Mouse (Mus musculus) CH12.LX (cell line): Measurements from ENCODE around the gene Pom121l2. TPM values are rescaled to one million over a fixed set of nuclear protein-coding genes. Genes with fewer than 3 reads are reported as not detected.
A peak's percentile ranks its signal among the peaks of the same experiment; 100 is the strongest.

Source experiments
- DNase-seq: peaks from one replicate; pipeline ENCODE4 v3.0.0-alpha.2; 2013; ENCODE audit errors: extremely low read depth
- H3K27ac ChIP-seq: 2 replicates; pipeline ENCODE4 v1.5.1; 2012; ENCODE audit warnings: low read depth, mild to moderate bottlenecking, control low read depth, moderate library complexity; ENCODE audit not compliant: insufficient read depth
- H3K27me3 ChIP-seq: replicated peaks from 2 replicates; pipeline ENCODE3; 2012; ENCODE audit warnings: inconsistent platforms
- H3K36me3 ChIP-seq, 2 experiments: replicated peaks in 1 of 2; 2 replicates each; pipeline versions ENCODE3 to v1.6.1; 2012; ENCODE audit warnings: inconsistent platforms in 1 of 2, low read length in 1 of 2, mild to moderate bottlenecking in 1 of 2, mixed read lengths in 1 of 2, moderate library complexity in 1 of 2; ENCODE audit not compliant: control insufficient read depth in 1 of 2, insufficient read depth in 1 of 2
- H3K4me1 ChIP-seq, 2 experiments: 2 replicates each; pipeline ENCODE4 v1.6.1; 2012; ENCODE audit warnings: inconsistent platforms in 1 of 2, moderate library complexity in 1 of 2; ENCODE audit not compliant: insufficient read depth in 2 of 2, control insufficient read depth in 1 of 2
- H3K4me2 ChIP-seq: 2 replicates; pipeline ENCODE4 v1.6.1; 2012; ENCODE audit warnings: low read depth, mild to moderate bottlenecking, control low read depth; ENCODE audit not compliant: poor library complexity, insufficient read depth, severe bottlenecking
- H3K4me3 ChIP-seq, 3 experiments: fragments of 150-350 bp in 1 of 3; sonication (generic) in 1 of 3; replicated peaks in 1 of 3; 2 replicates each; pipeline versions ENCODE3 to v1.5.1; 2011 to 2012; ENCODE audit warnings: low read depth in 2 of 3, low read length in 2 of 3, mild to moderate bottlenecking in 2 of 3, moderate library complexity in 2 of 3, control low read depth in 1 of 3, improper control_type of control experiment in 1 of 3, inconsistent platforms in 1 of 3, mixed read lengths in 1 of 3; ENCODE audit not compliant: poor library complexity in 1 of 3
- H3K79me2 ChIP-seq: replicated peaks from 2 replicates; pipeline ENCODE4 v1.6.1; 2012; ENCODE audit warnings: mild to moderate bottlenecking, moderate library complexity; ENCODE audit not compliant: control insufficient read depth, poor library complexity, insufficient read depth, severe bottlenecking; ENCODE audit errors: extremely low read depth
- H3K9ac ChIP-seq: 2 replicates; pipeline ENCODE4 v1.6.1; 2012; ENCODE audit warnings: low read depth, mild to moderate bottlenecking, control low read depth, moderate library complexity; ENCODE audit not compliant: insufficient read depth
- H3K9me3 ChIP-seq: replicated peaks from 2 replicates; pipeline ENCODE3; 2012; ENCODE audit warnings: low read length, inconsistent platforms, mixed read lengths
- BHLHE40 ChIP-seq: IDR thresholded peaks from 2 replicates; pipeline ENCODE4 v1.6.1; 2011; ENCODE audit warnings: mild to moderate bottlenecking, low read depth, low read length, improper control_type of control experiment
- CHD1 ChIP-seq: IDR thresholded peaks from 2 replicates; pipeline ENCODE4 v1.6.1; 2012; ENCODE audit warnings: low read depth, low read length, improper control_type of control experiment, inconsistent platforms
- CHD2 ChIP-seq: IDR thresholded peaks from 2 replicates; pipeline ENCODE4 v1.6.1; 2011; ENCODE audit warnings: low read length, improper control_type of control experiment
- CTCF ChIP-seq, 2 experiments: IDR thresholded peaks in 1 of 2; conservative IDR thresholded peaks in 1 of 2; 2 replicates each; pipeline ENCODE4 v1.5.1; 2011 to 2012; ENCODE audit warnings: low read depth in 2 of 2, low read length in 2 of 2, improper control_type of control experiment in 1 of 2, inconsistent platforms in 1 of 2, mild to moderate bottlenecking in 1 of 2, moderate library complexity in 1 of 2
- E2F4 ChIP-seq: IDR thresholded peaks from 2 replicates; pipeline ENCODE4 v1.6.1; 2011; ENCODE audit warnings: low read depth, low read length, improper control_type of control experiment; ENCODE audit not compliant: insufficient replicate concordance
- ELF1 ChIP-seq: IDR thresholded peaks from 2 replicates; pipeline ENCODE4 v1.6.1; 2014; ENCODE audit warnings: low read depth, mild to moderate bottlenecking, inconsistent platforms, low read length, improper control_type of control experiment
- EP300 ChIP-seq: IDR thresholded peaks from 2 replicates; pipeline ENCODE4 v1.6.1; 2011; ENCODE audit warnings: low read length, improper control_type of control experiment
- ETS1 ChIP-seq: conservative IDR thresholded peaks from 2 replicates; pipeline ENCODE4 v1.6.1; 2012; ENCODE audit warnings: low read depth, mild to moderate bottlenecking, inconsistent platforms, low read length, improper control_type of control experiment, moderate library complexity
- GABPA ChIP-seq: IDR thresholded peaks from 2 replicates; pipeline ENCODE4 v1.6.1; 2012; ENCODE audit warnings: low read depth, low read length, improper control_type of control experiment, inconsistent platforms; ENCODE audit not compliant: insufficient replicate concordance
- HCFC1 ChIP-seq: IDR thresholded peaks from 2 replicates; pipeline ENCODE4 v1.6.1; 2012; ENCODE audit warnings: low read depth, mild to moderate bottlenecking, inconsistent platforms, low read length, improper control_type of control experiment
- IRF4 ChIP-seq: IDR thresholded peaks from 2 replicates; pipeline ENCODE4 v1.6.1; 2014; ENCODE audit warnings: low read depth, mild to moderate bottlenecking, inconsistent platforms, low read length, improper control_type of control experiment
- JUN ChIP-seq: IDR thresholded peaks from 2 replicates; pipeline ENCODE4 v1.6.1; 2011; ENCODE audit warnings: low read depth, mild to moderate bottlenecking, low read length, improper control_type of control experiment, moderate library complexity; ENCODE audit not compliant: insufficient read depth
- JUND ChIP-seq: conservative IDR thresholded peaks from 2 replicates; pipeline ENCODE4 v1.6.1; 2011; ENCODE audit warnings: low read depth, low read length, improper control_type of control experiment
- KAT2A ChIP-seq: IDR thresholded peaks from 2 replicates; pipeline ENCODE4 v1.6.1; 2012; ENCODE audit warnings: low read length, improper control_type of control experiment, inconsistent platforms; ENCODE audit not compliant: insufficient replicate concordance
- MAFK ChIP-seq: IDR thresholded peaks from 2 replicates; pipeline ENCODE4 v1.6.1; 2011; ENCODE audit warnings: low read length, improper control_type of control experiment; ENCODE audit not compliant: insufficient replicate concordance
- MAX ChIP-seq: IDR thresholded peaks from 2 replicates; pipeline ENCODE4 v1.6.1; 2011; ENCODE audit warnings: low read length, improper control_type of control experiment
- MAZ ChIP-seq: IDR thresholded peaks from 2 replicates; pipeline ENCODE4 v1.6.1; 2012; ENCODE audit warnings: low read depth, mild to moderate bottlenecking, inconsistent platforms, low read length, improper control_type of control experiment, moderate library complexity
- MEF2A ChIP-seq: IDR thresholded peaks from 2 replicates; pipeline ENCODE4 v1.6.1; 2014; ENCODE audit warnings: low read depth, mild to moderate bottlenecking, inconsistent platforms, low read length, improper control_type of control experiment, borderline replicate concordance
- MXI1 ChIP-seq: IDR thresholded peaks from 2 replicates; pipeline ENCODE4 v1.6.1; 2011; ENCODE audit warnings: mild to moderate bottlenecking, low read depth, low read length, improper control_type of control experiment
- MYC ChIP-seq: IDR thresholded peaks from 2 replicates; pipeline ENCODE4 v1.6.1; 2011; ENCODE audit warnings: low read depth, mild to moderate bottlenecking, improper control_type of control experiment, low read length
- NELFE ChIP-seq: IDR thresholded peaks from 2 replicates; pipeline ENCODE4 v1.6.1; 2011; ENCODE audit warnings: low read depth, low read length, improper control_type of control experiment
- NRF1 ChIP-seq: IDR thresholded peaks from 2 replicates; pipeline ENCODE4 v1.6.1; 2014; ENCODE audit warnings: low read depth, mild to moderate bottlenecking, inconsistent platforms, low read length, improper control_type of control experiment, moderate library complexity
- PAX5 ChIP-seq: IDR thresholded peaks from 2 replicates; pipeline ENCODE4 v1.6.1; 2012; ENCODE audit warnings: low read length, inconsistent platforms, mixed read lengths
- POLR2A ChIP-seq: IDR thresholded peaks from 2 replicates; pipeline ENCODE4 v1.6.1; 2011; ENCODE audit warnings: low read depth, mild to moderate bottlenecking, improper control_type of control experiment, low read length
- POLR2AphosphoS2 ChIP-seq: IDR thresholded peaks from 2 replicates; pipeline ENCODE4 v1.6.1; 2011; ENCODE audit warnings: low read depth, low read length, improper control_type of control experiment
- RAD21 ChIP-seq: IDR thresholded peaks from 2 replicates; pipeline ENCODE4 v1.6.1; 2011; ENCODE audit warnings: low read depth, mild to moderate bottlenecking, low read length, improper control_type of control experiment, moderate library complexity
- RCOR1 ChIP-seq: conservative IDR thresholded peaks from 2 replicates; pipeline ENCODE4 v1.6.1; 2012; ENCODE audit warnings: low read depth, mild to moderate bottlenecking, inconsistent platforms, low read length, improper control_type of control experiment
- SIN3A ChIP-seq: IDR thresholded peaks from 2 replicates; pipeline ENCODE4 v1.6.1; 2012; ENCODE audit warnings: low read length, improper control_type of control experiment, inconsistent platforms
- SMC3 ChIP-seq: IDR thresholded peaks from 2 replicates; pipeline ENCODE4 v1.6.1; 2011; ENCODE audit warnings: low read depth, low read length, improper control_type of control experiment
- TBP ChIP-seq: conservative IDR thresholded peaks from 2 replicates; pipeline ENCODE4 v1.6.1; 2011; ENCODE audit warnings: low read depth, low read length, improper control_type of control experiment
- TCF12 ChIP-seq: IDR thresholded peaks from 2 replicates; pipeline ENCODE4 v1.6.1; 2014; ENCODE audit warnings: low read depth, mild to moderate bottlenecking, inconsistent platforms, low read length, improper control_type of control experiment
- UBTF ChIP-seq: IDR thresholded peaks from 2 replicates; pipeline ENCODE4 v1.6.1; 2012; ENCODE audit warnings: low read depth, mild to moderate bottlenecking, inconsistent platforms, low read length, improper control_type of control experiment, moderate library complexity
- USF1 ChIP-seq: IDR thresholded peaks from 2 replicates; pipeline ENCODE4 v1.6.1; 2014; ENCODE audit warnings: low read depth, mild to moderate bottlenecking, inconsistent platforms, low read length, improper control_type of control experiment
- USF2 ChIP-seq: conservative IDR thresholded peaks from 2 replicates; pipeline ENCODE4 v1.6.1; 2011; ENCODE audit warnings: low read depth, low read length, improper control_type of control experiment
- ZC3H11A ChIP-seq: IDR thresholded peaks from 2 replicates; pipeline ENCODE4 v1.6.1; 2012; ENCODE audit warnings: low read depth, mild to moderate bottlenecking, inconsistent platforms, low read length, improper control_type of control experiment
- ZKSCAN1 ChIP-seq: IDR thresholded peaks from 2 replicates; pipeline ENCODE4 v1.6.1; 2012; ENCODE audit warnings: low read depth, inconsistent platforms, low read length, improper control_type of control experiment, borderline replicate concordance
- ZMIZ1 ChIP-seq: IDR thresholded peaks from 2 replicates; pipeline ENCODE4 v1.6.1; 2012; ENCODE audit warnings: low read depth, mild to moderate bottlenecking, inconsistent platforms, low read length, improper control_type of control experiment
- ZNF384 ChIP-seq: IDR thresholded peaks from 2 replicates; pipeline ENCODE4 v1.6.1; 2012; ENCODE audit warnings: low read depth, low read length, improper control_type of control experiment, inconsistent platforms
- dilution Hi-C: fragments of 300-500 bp; cut with MboI; formaldehyde crosslinking; loops from 2 replicates; pipeline ENCODE4 v1.14.3; 2020; ENCODE audit warnings: low sequenced_read_pairs; ENCODE audit not compliant: extremely low pct_unique_long_range_greater_than_20kb, extremely low pct_ligation_motif_present
- in situ Hi-C: fragments of 300-500 bp; cut with MboI; formaldehyde crosslinking; loops from 3 replicates; pipeline ENCODE4 v1.14.3; 2019; ENCODE audit warnings: low sequenced_read_pairs, low pct_ligation_motif_present, low pct_unique_long_range_greater_than_20kb, mixed read lengths
- polyA plus RNA-seq: library from polyadenylated mRNA; unstranded; fragments of >175 nt; gene quantifications from 2 replicates; pipeline ENCODE4 v1.2.1, GENCODE M21; 2012; ENCODE audit warnings: low read depth; ENCODE audit not compliant: insufficient read length
- total RNA-seq, 2 experiments: library from RNA; depleted of rRNA; stranded (reverse); fragments of 300-350 nt in 1 of 2; fragments of >200 nt in 1 of 2; gene quantifications; 2 replicates each; pipeline ENCODE4 v1.2.3; 2012 to 2014

The Pom121l2 gene
- total and polyA plus RNA-seq, 3 experiments: not detected

GRCm38 (mm10) chr13:21974221-21974725, 6.7 kb upstream of the Pom121l2 start:
- in situ Hi-C loops: no loop called here

GRCm38 (mm10) chr13:21974726-21975473, 6.1 kb upstream of the Pom121l2 start:
- peak overlapping the region; percentile 48; the same call in 1 of the 2 replicates for H3K4me2 ChIP-seq
- H3K4me3 ChIP-seq: peak overlapping the region; percentile 66 to 87 (median 80)
- H3K4me1 ChIP-seq: peaks cover 0 to 16% of the 10 kb centered on the region in 2 experiments; a peak in 2 of 4 replicates
- H3K79me2 ChIP-seq: no peaks in the 10 kb centered on the region
- no peaks in the 10 kb centered on the region for H3K9me3 ChIP-seq
- peak; percentile 82 for DNase-seq
- in situ Hi-C loops: loop anchor here (5.0 kb wide), 1 partner anchor 47 kb away; no protein-coding TSS in a partner anchor
- peaks cover 2% of the 10 kb centered on the region for H3K27me3 ChIP-seq
- H3K27ac ChIP-seq: peak overlapping the region; percentile 45
- dilution Hi-C loops: no loop called here
- H3K9ac ChIP-seq: peak overlapping the region; percentile 100
- H3K36me3 ChIP-seq: no peaks in the 10 kb centered on the region
- no peak for TF ChIP-seq ETS1
- TF ChIP-seq JUN: no peak
- peak; percentile 96 for TF ChIP-seq ELF1
- no peak for TF ChIP-seq POLR2AphosphoS2
- TF ChIP-seq RAD21: no peak
- no peak for TF ChIP-seq USF2
- no peak for TF ChIP-seq JUND
- no peak for TF ChIP-seq ZKSCAN1
- TF ChIP-seq CHD2: no peak
- TF ChIP-seq PAX5: no peak
- no peak for TF ChIP-seq BHLHE40
- TF ChIP-seq MXI1: no peak
- no peak for TF ChIP-seq ZMIZ1
- no peak; the same call in 1 of the 2 replicates for TF ChIP-seq SIN3A
- TF ChIP-seq TBP: peak; percentile 100

More at GRCm38 (mm10) chr13:21974221-21974725, 6.7 kb upstream of the Pom121l2 start:
- Histone ChIP-seq H3K9me3 (no peaks in the 10 kb centered on the region), H3K4me1 (peaks cover 0 to 13% of the 10 kb centered on the region in 2 experiments; a peak in 2 of 4 replicates), H3K36me3 (no peaks in the 10 kb centered on the region), H3K4me2 (peak overlapping the region; percentile 81), H3K9ac (peak overlapping the region; percentile 100), H3K79me2 (no peaks in the 10 kb centered on the region), H3K4me3 (peak overlapping the region; percentile 66 to 87 (median 80)), H3K27ac (peak overlapping the region; percentile 45; the same call in 1 of the 2 replicates), H3K27me3 (peaks cover 2% of the 10 kb centered on the region)
- DNase-seq: peak; percentile 91
- dilution Hi-C loops: no loop called here
- peak; percentile 49; the same call in 1 of the 2 replicates for TF ChIP-seq TBP
- TF ChIP-seq ETS1: peak; percentile 21; the same call in 1 of the 2 replicates
- no peak for TF ChIP-seq UBTF
- TF ChIP-seq HCFC1: no peak
- TF ChIP-seq POLR2AphosphoS2: no peak
- TF ChIP-seq KAT2A: no peak
- no peak for TF ChIP-seq RCOR1
- peak; percentile 79 for TF ChIP-seq ELF1
- no peak for TF ChIP-seq PAX5
- no peak for TF ChIP-seq EP300
- no peak for TF ChIP-seq MXI1
- no peak for TF ChIP-seq JUN
- no peak for TF ChIP-seq MAZ
- TF ChIP-seq USF1: no peak
- TF ChIP-seq MEF2A: no peak
- no peak for TF ChIP-seq GABPA
- 0 out of 2 replicates have a peak, but pooled peaks have one; percentile 64 for TF ChIP-seq NELFE
- TF ChIP-seq ZKSCAN1: no peak
- TF ChIP-seq SIN3A: no peak; the same call in 1 of the 2 replicates
- peak; percentile 79; the same call in 1 of the 2 replicates for TF ChIP-seq MYC
- TF ChIP-seq TCF12: peak; percentile 21; the same call in 1 of the 2 replicates
- TF ChIP-seq ZNF384: peak; percentile 54; the same call in 1 of the 2 replicates
- peak; percentile 88 for TF ChIP-seq RAD21
- TF ChIP-seq CHD1: no peak
- no peak for TF ChIP-seq NRF1
- peak; percentile 43; the same call in 1 of the 2 replicates for TF ChIP-seq ZC3H11A
- peak; percentile 45; the same call in 1 of the 2 replicates for TF ChIP-seq MAX
- TF ChIP-seq ZMIZ1: no peak
- TF ChIP-seq SMC3: peak; percentile 93
- TF ChIP-seq JUND: no peak
- no peak for TF ChIP-seq MAFK
- peak; percentile 4; the same call in 1 of the 2 replicates for TF ChIP-seq IRF4
- TF ChIP-seq BHLHE40: peak; percentile 12; the same call in 1 of the 2 replicates
- TF ChIP-seq CHD2: no peak
- no peak; the same call in 1 of the 2 replicates for TF ChIP-seq POLR2A
- no peak for TF ChIP-seq USF2
- 0 out of 2 replicates have a peak, but pooled peaks have one; percentile 61 for TF ChIP-seq E2F4
- peak; percentile 31 to 95 for TF ChIP-seq CTCF (conservative IDR thresholded peaks at IDR 0.05 in 1 of 2, IDR thresholded peaks at IDR 0.05 in 1 of 2; ENCODE audit: low read depth in 2 of 2, low read length in 2 of 2)
